Mouse (Mus musculus): ENCODE results near the gene Gnmt. TPM values are rescaled to one million over a fixed set of nuclear protein-coding genes. Genes with fewer than 3 reads are reported as not detected.

Gnmt gene
- polyA plus RNA-seq, 1 experiment = 12.0 TPM

DNA sequence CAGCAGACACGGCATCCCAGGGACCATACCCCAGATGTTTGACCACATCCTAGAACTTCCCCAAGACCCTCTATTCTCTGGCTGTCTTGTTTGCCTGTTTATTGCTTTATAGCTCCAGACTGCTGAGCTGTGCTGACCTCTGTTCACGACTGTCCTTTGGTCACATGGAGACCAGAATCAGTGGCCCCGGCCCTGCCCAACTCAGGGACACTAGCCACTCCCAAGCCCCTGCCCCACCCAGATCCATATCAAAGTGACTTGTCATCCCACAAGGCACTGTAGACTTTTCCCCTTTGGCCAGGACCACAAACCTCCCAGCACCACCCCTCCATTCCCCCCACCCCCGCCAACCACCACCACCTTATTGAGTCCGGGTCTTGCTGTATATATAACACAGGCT, 29.7 kb downstream of the Gnmt start:
- TF ChIP-seq CTCF (IDR thresholded peaks at IDR 0.05; ENCODE audit: borderline replicate concordance, insufficient read depth, low read depth, low read length) (no peak), POLR2A (IDR thresholded peaks at IDR 0.05; ENCODE audit: borderline replicate concordance, insufficient read depth, low read length) (no peak)
- no peaks in the 10 kb centered on the region for H3K27me3 ChIP-seq (ENCODE audit: control insufficient read depth, insufficient read depth, low read length)
- H3K4me3 ChIP-seq (replicated peaks; ENCODE audit: insufficient read depth, low read depth, low read length) = no peak overlapping the region
- H3K4me1 ChIP-seq (ENCODE audit: control insufficient read depth, insufficient read depth, low read length) = peaks cover 40% of the 10 kb centered on the region
- H3K27ac ChIP-seq (ENCODE audit: insufficient read depth, low read length) = no peak overlapping the region
- 91% methylated on average over 5 of the region's 5 CpGs for WGBS
- DNase-seq = no peak

DNA sequence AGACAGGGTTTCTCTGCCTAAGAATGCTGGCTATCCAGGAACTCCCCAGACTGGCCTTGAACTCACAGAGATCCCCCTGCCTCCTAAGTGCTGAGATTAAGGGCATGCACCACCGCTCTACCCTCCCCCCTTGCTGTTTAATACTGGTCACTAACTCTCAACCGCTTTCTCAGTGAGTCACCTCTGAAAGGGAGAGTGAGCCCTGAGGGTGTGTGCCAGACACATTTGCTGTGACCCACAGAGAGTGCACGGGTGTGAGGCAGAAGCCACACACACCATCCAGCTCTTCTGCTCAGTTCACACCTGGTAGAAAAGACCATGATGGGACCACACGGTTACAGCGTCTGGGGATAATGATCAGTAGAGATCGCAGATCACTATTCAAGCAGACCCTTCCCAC, 30.5 kb downstream of the Gnmt start:
- no peak overlapping the region for H3K27ac ChIP-seq (ENCODE audit: insufficient read depth, low read length)
- 79% methylated on average over 6 of the region's 6 CpGs for WGBS
- H3K4me1 ChIP-seq (ENCODE audit: control insufficient read depth, insufficient read depth, low read length) = peaks cover 36% of the 10 kb centered on the region

DNA sequence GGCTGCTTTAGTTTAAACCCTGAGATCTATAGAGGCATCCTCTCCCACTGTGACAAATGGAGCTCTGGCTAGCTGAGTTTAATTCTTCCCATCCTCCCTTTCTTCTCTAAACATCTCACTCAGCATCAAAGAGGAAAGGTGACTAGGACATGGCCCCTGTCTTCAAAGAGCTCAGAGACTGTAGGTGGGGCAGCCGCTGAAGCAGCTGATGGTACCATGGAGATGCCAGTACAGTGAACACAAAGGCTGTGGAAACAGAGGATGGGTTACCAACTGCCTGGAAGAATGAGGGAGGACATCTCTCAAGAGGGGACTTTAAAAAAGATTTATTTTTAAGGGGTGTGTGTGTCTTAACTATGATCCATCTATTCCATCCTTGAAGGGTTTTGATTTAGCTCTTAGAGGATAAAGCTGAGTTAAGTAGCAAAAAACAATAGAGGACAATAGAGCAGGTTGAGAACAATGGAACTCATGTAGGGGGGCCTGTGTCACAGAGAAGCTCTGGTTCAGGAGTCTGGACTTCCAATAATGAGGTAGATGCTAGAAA, 34.4 kb downstream of the Gnmt start:
- TF ChIP-seq POLR2A (IDR thresholded peaks at IDR 0.05; ENCODE audit: borderline replicate concordance, insufficient read depth, low read length) (no peak), CTCF (IDR thresholded peaks at IDR 0.05; ENCODE audit: borderline replicate concordance, insufficient read depth, low read depth, low read length) (no peak)
- no peak for DNase-seq
- 84% methylated on average over 1 of the region's 1 CpGs for WGBS
- Histone ChIP-seq H3K27ac (ENCODE audit: insufficient read depth, low read length) (no peak overlapping the region), H3K27me3 (ENCODE audit: control insufficient read depth, insufficient read depth, low read length) (no peaks in the 10 kb centered on the region), H3K4me1 (ENCODE audit: control insufficient read depth, insufficient read depth, low read length) (peaks cover 2% of the 10 kb centered on the region; the same call in 1 of the 2 replicates), H3K4me3 (replicated peaks; ENCODE audit: insufficient read depth, low read depth, low read length) (no peak overlapping the region)

More for the DNA sequence above, 30.5 kb downstream of the Gnmt start:
- TF ChIP-seq POLR2A (IDR thresholded peaks at IDR 0.05; ENCODE audit: borderline replicate concordance, insufficient read depth, low read length) = no peak
- no peak for TF ChIP-seq CTCF (IDR thresholded peaks at IDR 0.05; ENCODE audit: borderline replicate concordance, insufficient read depth, low read depth, low read length)
- Histone ChIP-seq H3K27me3 (ENCODE audit: control insufficient read depth, insufficient read depth, low read length) (no peaks in the 10 kb centered on the region), H3K4me3 (replicated peaks; ENCODE audit: insufficient read depth, low read depth, low read length) (no peak overlapping the region)
- DNase-seq = no peak

DNA sequence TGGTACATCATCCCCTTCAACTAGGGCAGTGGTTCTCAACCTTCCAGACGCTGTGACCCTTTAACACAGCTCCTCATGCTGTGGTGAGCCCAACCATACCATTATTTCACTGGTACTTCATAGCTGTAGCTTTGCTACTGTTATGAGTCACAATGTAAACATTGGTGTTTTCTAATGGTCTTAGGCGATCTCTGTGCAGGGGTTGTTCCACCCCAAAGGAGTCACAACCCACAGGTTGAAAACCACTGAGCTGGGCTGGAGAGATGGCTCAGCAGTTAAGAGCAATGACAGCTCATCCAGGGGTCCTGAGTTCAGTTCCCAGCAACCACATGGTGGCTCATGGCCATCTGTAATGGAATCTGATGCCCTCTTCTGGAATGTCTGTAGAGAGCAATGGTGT, 37.6 kb downstream of the Gnmt start:
- no peaks in the 10 kb centered on the region for H3K27me3 ChIP-seq (ENCODE audit: control insufficient read depth, insufficient read depth, low read length)
- TF ChIP-seq POLR2A (IDR thresholded peaks at IDR 0.05; ENCODE audit: borderline replicate concordance, insufficient read depth, low read length) = no peak
- TF ChIP-seq CTCF (IDR thresholded peaks at IDR 0.05; ENCODE audit: borderline replicate concordance, insufficient read depth, low read depth, low read length) = no peak
- no peak overlapping the region for H3K27ac ChIP-seq (ENCODE audit: insufficient read depth, low read length)
- DNase-seq = no peak
- no peak overlapping the region for H3K4me3 ChIP-seq (replicated peaks; ENCODE audit: insufficient read depth, low read depth, low read length)
- H3K4me1 ChIP-seq (ENCODE audit: control insufficient read depth, insufficient read depth, low read length) = no peaks in the 10 kb centered on the region
- 97% methylated on average over 2 of the region's 2 CpGs for WGBS

DNA sequence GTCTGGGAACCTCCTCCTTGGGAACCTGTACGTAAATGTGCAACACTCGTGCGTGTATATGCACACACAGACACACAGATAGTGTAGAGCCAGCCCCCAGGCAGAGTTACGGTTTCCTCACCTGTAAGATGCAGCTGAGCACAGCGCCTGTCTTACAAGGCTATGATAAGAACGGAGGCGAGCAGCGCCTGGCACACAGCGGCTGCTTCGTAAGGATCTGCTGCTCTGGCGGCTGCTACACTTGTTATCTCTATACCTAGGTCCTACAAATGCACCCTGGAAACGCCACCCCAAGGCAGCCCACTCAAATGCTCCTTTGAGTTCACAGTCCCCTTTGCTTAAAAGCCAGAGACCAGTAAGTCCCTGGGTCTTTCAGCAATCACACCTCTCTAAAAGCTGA, 38.3 kb downstream of the Gnmt start:
- H3K4me1 ChIP-seq (ENCODE audit: control insufficient read depth, insufficient read depth, low read length) = no peaks in the 10 kb centered on the region
- H3K27ac ChIP-seq (ENCODE audit: insufficient read depth, low read length) = no peak overlapping the region
- 90% methylated on average over 12 of the region's 12 CpGs for WGBS
- no peak overlapping the region for H3K4me3 ChIP-seq (replicated peaks; ENCODE audit: insufficient read depth, low read depth, low read length)
- no peak for DNase-seq
- TF ChIP-seq CTCF (IDR thresholded peaks at IDR 0.05; ENCODE audit: borderline replicate concordance, insufficient read depth, low read depth, low read length) (no peak), POLR2A (IDR thresholded peaks at IDR 0.05; ENCODE audit: borderline replicate concordance, insufficient read depth, low read length) (no peak)
- H3K27me3 ChIP-seq (ENCODE audit: control insufficient read depth, insufficient read depth, low read length) = no peaks in the 10 kb centered on the region

DNA sequence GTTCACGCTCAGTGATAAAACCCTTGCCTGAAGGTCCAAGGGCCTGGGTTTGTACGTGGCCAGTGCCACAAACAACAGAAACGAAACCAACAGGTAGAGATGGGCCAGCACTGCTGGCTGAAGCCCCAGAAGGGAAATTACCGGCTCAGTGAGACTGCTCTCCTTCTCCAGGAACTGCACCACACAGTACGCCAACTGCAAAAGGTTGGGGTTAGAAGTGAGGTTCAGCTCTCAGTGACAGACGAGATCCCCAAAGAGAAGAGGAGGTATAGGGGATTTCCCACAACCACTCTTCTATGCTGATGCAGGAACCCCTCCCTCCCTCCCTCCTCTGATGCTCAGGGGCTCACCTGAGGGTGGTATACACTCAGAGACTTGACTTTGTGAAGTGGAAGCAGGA, 43.1 kb downstream of the Gnmt start:
- no peak overlapping the region for H3K27ac ChIP-seq (ENCODE audit: insufficient read depth, low read length)
- TF ChIP-seq CTCF (IDR thresholded peaks at IDR 0.05; ENCODE audit: borderline replicate concordance, insufficient read depth, low read depth, low read length) = no peak
- no peak for TF ChIP-seq POLR2A (IDR thresholded peaks at IDR 0.05; ENCODE audit: borderline replicate concordance, insufficient read depth, low read length)
- H3K4me3 ChIP-seq (replicated peaks; ENCODE audit: insufficient read depth, low read depth, low read length) = no peak overlapping the region
- no peak for DNase-seq
- 0 out of 2 replicates have a peak, but pooled peaks cover 3% of the 10 kb centered on the region for H3K4me1 ChIP-seq (ENCODE audit: control insufficient read depth, insufficient read depth, low read length)
- 89% methylated on average over 6 of the region's 6 CpGs for WGBS
- no peaks in the 10 kb centered on the region for H3K27me3 ChIP-seq (ENCODE audit: control insufficient read depth, insufficient read depth, low read length)

DNA sequence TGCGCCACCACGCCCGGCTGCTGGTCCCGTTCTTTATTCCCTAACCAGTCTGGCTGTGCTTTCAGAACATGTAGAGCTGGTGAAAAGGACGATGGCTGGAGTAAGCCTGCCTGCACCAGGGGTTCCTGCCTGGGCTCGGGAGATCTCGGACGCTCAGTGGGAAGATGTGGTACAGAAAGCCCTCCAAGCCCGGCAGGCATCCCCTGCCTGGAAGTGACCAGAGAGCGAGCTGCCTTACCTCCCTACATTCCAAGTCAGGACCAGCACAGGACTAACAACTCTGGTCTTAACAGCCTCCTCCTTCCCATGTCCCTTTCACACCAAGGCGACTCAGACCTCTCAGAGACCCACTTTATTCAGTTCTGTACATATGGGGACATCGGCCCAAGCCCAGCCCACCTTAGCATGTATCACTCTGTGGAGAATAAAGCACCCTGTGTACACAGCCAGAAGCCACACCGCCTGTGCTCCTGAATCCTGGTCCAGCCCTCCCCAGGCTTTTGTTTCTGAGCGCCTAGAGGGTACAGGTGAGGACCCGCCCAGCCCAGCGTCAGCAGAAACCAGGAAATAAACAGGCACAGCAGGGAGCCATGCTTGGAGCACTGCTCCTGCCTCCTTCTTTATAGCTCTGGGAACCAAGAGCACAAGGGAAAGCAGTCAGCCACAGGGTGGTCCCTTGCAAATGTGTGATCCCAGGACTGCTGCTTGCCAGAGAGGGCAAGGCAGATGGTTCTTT, 46.1 kb downstream of the Gnmt start:
- Histone ChIP-seq H3K27ac (ENCODE audit: insufficient read depth, low read length) (no peak overlapping the region), H3K4me3 (replicated peaks; ENCODE audit: insufficient read depth, low read depth, low read length) (no peak overlapping the region), H3K4me1 (ENCODE audit: control insufficient read depth, insufficient read depth, low read length) (peaks cover 15% of the 10 kb centered on the region), H3K27me3 (ENCODE audit: control insufficient read depth, insufficient read depth, low read length) (no peaks in the 10 kb centered on the region)
- WGBS = 74% methylated on average over 16 of the region's 16 CpGs
- no peak for TF ChIP-seq CTCF (IDR thresholded peaks at IDR 0.05; ENCODE audit: borderline replicate concordance, insufficient read depth, low read depth, low read length)
- no peak for TF ChIP-seq POLR2A (IDR thresholded peaks at IDR 0.05; ENCODE audit: borderline replicate concordance, insufficient read depth, low read length)
- no peak for DNase-seq

All from cerebellum, adult 2 months (tissue).